Mouse (Mus musculus) erythroblast, adult 5-6 weeks (primary cell): Measurements from ENCODE around the gene Rft1. TPM values are rescaled to one million over a fixed set of nuclear protein-coding genes. Genes with fewer than 3 reads are reported as not detected.

Experiments used
- ATAC-seq: replicated peaks from 2 replicates; pipeline ENCODE4 v1.8.0; 2016; ENCODE audit warnings: moderate number of reproducible peaks, mild to moderate bottlenecking, moderate TSS enrichment, inconsistent platforms; ENCODE audit not compliant: poor library complexity, low FRiP score, severe bottlenecking
- total RNA-seq, 2 experiments: library from RNA; stranded (forward) in 1 of 2; stranded (reverse) in 1 of 2; fragments of 150-400 nt in 1 of 2; fragments of 200-764, 138-1000 nt in 1 of 2; gene quantifications; 2 replicates each; pipeline versions ENCODE4 v1.2.3 to v1.2.4; 2015 to 2017; ENCODE audit warnings: low replicate concordance in 2 of 2

The Rft1 gene
- total RNA-seq (2015; ENCODE audit: low replicate concordance) (1.2 and 2.5 TPM in 2 replicates), total RNA-seq (2017; ENCODE audit: low replicate concordance) (2.1 and 2.7 TPM in 2 replicates)

DNA sequence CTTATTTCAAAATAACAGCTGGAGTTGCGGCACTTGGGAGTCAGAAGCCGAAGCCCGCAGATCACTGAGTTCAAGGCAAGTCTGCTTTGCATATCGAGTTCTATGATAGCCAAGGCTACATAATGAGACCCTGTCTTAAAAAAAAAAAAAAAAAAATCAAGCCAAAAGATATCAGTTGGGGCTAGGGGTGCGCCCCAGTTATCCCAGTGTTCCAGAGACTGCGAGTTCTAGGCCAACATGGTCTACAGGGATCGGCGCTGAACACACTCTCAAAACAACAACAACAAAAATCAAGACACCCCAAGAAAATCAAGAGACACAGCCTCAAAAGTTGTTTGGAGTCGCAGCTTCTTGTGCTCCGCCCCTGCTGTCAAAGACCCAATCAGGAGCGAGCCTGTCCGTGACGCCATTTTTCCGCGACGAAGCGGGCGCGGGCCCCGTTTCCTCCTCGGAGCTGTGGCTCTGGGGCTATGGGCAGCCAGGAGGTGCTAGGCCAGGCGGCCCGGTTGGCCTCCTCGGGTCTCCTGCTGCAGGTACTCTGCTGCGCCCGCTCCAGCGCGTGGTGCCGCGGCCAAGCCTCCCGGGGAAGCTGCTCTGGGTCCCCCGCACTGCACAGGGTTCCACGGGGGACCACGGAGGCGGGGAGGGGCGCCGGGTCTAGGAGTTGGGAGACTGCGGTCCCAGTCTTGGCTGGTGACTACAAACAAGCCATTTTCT, at the start of gene Rft1:
Gene Rft1, plus strand, starts transcription at position 418 of the 717 bp plus-strand sequence.
- peak; percentile 98 for ATAC-seq

DNA sequence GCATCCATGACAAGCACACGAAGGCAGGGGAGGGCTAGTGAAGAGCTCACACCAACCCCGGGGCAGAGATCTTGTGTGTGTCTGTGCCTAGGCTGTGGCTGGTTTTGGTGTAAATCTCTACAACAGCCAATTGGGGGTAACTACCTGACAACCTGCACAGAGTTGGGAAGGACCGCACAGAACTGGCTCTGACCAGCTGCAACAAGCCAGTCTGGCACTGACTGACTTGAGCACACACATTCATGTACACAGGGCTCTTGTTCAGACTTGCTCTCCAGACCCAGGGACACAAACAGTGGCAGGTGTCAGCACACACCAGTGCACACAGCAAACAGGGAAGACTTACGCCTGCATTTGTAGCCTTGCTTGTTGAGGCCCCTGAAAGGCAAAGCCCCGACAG, 47.3 kb upstream of the Rft1 start:
- no peak for ATAC-seq

DNA sequence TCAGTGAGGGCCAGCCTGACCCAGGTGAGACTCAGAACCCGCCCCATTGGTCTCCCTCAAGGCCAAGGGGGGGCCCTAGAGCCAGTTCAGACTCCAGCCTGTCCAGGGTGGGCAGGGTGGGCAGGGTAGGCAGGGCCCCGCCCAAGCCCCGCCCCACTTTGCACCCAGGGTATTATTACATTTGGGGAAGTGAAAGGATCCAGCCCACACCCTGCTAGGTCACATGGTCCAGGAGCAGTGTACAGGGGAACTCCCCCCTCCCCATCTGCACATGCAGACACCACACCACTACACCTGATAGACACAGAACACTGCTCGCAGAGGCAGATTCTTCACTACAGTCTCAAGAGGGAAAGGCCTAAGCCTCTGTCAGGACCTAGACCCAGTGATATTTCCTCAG, 46.5 kb upstream of the Rft1 start:
- ATAC-seq, result no peak

- no peak for ATAC-seq
Measured at GRCm38 (mm10) chr14:30608176-30608575, 46.0 kb upstream of the Rft1 start.

- no peak for ATAC-seq
Measured at GRCm38 (mm10) chr14:30609499-30609898, 44.7 kb upstream of the Rft1 start.

GRCm38 (mm10) chr14:30610304-30610703, 43.9 kb upstream of the Rft1 start:
- no peak for ATAC-seq

DNA sequence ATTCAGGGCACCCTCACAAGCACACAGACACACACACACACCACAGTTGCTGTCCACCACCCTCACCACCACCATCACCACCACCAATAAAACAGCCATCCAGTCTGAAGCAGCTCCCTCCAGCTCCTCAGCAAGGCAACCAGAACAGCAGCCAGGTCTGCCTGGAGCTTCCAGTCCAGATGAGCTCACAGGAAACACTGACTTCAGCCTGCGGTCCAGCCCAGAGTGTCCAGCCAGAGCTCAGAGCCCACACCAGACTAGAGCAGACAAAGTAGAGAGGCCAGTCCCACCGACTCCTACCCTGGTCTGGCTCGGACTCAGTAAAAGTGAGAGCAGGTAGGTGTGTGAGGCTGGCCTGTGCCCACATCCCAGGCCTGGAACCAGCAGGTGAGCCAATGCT, 43.2 kb upstream of the Rft1 start:
- no peak for ATAC-seq

GRCm38 (mm10) chr14:30612523-30612922, 41.6 kb upstream of the Rft1 start:
- peak; percentile 59 for ATAC-seq

GRCm38 (mm10) chr14:30612962-30613715, 41.0 kb upstream of the Rft1 start:
- no peak for ATAC-seq

DNA sequence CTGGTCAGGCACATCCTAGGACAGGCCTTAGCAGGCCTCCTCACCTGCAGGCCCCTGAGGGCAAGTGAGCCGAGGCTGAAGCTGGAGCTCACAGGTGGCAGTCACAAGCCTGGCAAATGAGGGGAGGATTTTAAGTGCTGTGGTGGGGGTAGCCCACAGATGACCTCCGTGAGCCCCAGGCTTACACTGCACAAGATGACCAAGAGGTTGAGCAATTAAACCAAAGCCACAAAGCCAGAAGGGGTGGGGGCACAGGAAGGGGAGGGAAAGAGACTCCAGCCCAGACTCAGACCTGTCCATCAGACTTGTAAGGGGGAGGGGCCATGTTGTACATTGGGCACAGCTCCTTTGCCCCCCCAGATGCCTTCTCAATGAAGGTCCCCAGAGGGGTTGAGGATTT, 37.4 kb upstream of the Rft1 start:
- ATAC-seq, result no peak

GRCm38 (mm10) chr14:30618746-30619275, 35.3 kb upstream of the Rft1 start:
- no peak for ATAC-seq

DNA sequence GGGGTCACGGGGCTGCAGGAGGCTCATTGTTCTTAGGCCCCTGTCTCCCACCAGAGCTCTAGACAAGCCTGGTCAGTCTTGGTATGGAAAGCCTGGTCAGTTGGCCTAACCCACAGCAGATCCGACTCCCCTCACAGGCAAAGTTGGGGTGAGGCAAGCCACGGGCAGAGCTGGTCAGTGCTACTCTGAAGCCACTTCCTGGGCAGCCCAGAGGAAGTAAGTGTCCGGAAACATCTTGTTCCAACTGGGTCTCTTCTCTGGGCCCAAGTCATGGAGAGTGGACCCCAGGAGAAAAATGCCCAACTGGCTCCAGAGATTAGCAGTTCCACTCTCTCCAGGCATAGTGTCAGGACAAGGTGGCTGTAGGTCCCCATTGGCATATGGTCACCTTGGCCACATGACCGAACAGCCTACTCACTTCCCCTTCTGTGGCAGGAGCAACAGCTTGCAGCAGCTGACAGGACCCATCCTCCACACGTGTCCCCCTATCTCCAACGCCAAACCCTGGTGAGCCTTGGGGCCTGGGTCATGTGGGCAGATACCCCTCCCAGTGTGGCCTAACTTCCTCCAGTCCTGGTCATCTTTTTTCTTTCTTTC, 34.1 kb upstream of the Rft1 start:
- no peak for ATAC-seq

DNA sequence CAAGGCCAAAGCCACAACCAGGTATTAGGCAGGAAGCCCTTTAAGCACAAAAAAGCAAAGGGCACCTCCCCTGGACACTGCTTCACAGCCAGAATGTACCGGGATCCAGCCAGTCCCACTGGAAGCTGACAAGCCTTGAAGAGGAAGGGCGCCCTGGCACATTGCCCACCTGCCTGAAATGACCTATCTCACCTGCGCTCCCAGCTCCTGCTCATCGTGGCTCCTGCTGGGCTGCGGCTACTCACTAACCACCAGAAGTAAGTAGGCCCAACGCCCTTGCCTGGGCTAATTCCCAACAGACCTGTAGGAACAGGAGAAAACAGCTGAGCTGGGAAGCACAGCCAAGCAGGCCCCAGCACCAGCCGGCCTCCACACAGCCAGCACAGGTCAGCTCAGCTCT, 32.0 kb upstream of the Rft1 start:
- no peak for ATAC-seq

DNA sequence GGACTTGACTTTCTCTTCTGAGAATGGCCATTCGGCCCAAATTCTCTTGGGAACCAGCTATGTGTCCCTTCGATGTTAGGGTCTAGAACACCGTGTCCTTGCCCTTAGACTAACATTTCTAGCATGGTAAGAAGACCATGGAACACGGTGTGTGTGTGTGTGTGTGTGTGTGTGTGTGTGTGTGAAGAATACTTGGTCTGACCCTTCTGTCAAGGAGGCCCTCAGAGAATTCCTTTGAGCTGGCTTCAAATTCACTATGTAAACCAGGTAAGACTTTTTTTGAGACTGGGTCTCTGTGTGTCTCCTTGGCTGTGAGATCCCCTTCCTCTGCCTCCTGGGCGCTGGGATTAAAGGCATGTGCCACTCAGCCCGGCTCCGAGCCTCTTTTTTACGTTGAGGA, 31.6 kb upstream of the Rft1 start:
- ATAC-seq, result no peak

- ATAC-seq, result no peak
Measured at GRCm38 (mm10) chr14:30624277-30624721, 29.9 kb upstream of the Rft1 start.

GRCm38 (mm10) chr14:30625131-30625807, 28.9 kb upstream of the Rft1 start:
- peak; percentile 83 for ATAC-seq

- ATAC-seq, result 0 out of 2 replicates have a peak, but pooled peaks have one; percentile 36
Measured at GRCm38 (mm10) chr14:30625856-30626726, 28.1 kb upstream of the Rft1 start, which contains the start of gene Prkcd. Gene Prkcd, minus strand, starts transcription at chr14:30626210.

GRCm38 (mm10) chr14:30626756-30627742, 27.1 kb upstream of the Rft1 start:
- ATAC-seq, result no peak
